Mouse (Mus musculus) CD8-positive naive resting alpha-beta T cell, adult 2 months (primary cell): ENCODE data around the gene Get4.
A peak's percentile ranks its signal among the peaks of the same experiment; 100 is the strongest.

ENCODE experiments used
- DNase-seq, 2 experiments: peaks; one replicate each; pipeline ENCODE4 v3.0.0; 2022; ENCODE audit warnings: low read depth in 2 of 2, low spot score in 2 of 2

Gene Get4

DNA sequence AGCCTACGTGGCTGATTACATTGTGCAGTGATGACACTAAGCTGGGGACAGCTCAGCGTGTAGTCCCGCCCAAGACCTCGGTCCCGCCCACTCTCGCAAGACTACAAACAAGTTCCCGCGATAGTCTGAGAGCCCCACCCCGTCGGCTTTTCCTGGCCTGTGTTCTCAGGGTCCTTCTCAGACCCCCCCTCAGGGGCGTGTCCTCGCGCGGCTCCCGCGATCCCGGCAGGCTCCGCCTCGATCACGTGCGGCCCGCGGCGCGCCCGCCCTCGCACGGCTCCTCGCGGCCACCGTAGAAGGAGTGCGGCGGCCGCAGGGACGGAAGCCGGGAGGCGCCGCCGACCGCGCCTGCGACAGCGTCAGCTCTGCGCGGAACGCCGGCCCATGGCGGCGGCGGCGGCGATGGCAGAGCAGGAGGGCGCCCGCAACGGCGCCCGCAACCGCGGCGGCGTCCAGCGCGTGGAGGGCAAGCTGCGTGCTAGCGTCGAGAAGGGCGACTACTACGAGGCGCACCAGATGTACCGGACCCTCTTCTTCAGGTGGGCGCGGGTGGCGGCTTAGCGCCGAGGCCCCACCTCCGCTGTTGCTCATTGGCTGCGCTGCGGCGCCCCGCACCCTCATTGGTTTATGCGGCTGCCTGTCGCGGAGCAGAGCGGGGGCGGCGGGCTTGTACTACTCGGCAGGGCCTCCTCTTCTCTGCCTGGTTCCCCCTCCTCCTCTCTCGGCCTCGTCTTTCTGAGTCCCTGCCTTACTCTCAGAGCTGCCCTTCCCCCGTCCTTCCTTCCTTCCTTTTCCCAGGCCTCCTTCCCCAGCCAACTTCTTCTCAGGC, at the start of gene Get4:
Get4 (plus strand) TSS at position 244 of the 829 bp plus-strand sequence.
- DNase-seq, result peak; percentile 99

DNA sequence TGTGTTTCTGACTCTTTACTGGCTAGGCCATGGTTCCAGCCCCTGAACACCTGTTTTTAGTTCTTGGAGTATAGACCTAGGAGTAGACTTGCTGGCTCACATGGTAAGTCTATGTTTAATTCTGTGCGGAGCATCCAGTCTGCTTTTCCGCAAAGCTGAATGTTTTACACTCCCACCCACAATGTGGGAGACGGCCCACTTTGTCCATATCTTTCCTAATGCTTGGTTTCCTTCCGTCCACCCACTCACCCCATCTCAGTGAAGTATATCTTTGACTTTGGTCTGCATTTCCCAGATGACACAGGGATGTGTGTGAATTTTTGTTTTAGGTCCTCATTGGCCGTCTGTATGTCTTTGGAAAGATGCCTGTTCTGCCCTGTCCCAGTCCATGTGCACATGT, 48.8 kb upstream of the Get4 start:
- DNase-seq, result no peak

GRCm38 (mm10) chr5:139206081-139206480, 46.0 kb upstream of the Get4 start:
- no peak for DNase-seq

GRCm38 (mm10) chr5:139206525-139206924, 45.6 kb upstream of the Get4 start:
- DNase-seq, result no peak

- no peak for DNase-seq
Measured at GRCm38 (mm10) chr5:139208183-139208582, 43.9 kb upstream of the Get4 start.

DNA sequence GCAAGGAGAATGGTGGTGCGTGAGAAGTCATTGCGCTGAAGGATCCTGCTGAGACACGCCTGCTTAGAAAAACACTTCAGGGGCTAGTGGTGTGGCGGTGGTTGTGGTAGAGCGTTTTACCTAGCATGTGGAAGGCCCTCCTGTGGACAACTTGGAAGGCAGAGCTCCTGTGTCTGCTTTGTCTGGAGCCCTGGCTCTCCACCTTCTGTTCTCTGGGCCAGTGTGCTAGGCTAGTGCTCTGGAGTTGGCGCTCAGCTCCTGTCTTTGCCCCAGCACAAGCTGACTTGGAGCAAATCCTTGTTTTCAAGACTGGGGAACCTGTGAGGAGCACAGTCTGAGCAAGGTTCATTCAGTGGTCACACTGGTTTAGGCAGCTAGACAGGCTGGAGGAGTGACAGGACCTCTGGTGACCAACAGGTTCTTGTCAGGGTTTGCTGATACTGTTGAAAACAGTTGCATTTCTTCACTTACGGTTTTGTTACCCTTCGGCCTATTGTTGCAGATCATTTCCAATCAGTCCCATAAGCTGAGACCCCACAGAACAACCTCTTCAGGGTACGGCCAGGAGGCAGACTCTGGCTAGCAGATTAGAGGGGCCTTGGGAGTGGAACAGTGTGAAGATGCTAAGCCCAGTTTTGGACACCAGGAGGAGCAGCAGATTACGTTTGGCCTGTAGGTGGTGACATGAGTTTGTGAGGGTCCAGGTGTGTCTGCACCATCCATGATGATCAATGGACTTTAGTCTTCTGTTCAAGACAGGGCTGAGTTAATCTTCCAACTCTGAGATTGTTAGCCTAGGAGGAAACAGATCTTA, 43.0 kb upstream of the Get4 start:
- DNase-seq, result no peak

DNA sequence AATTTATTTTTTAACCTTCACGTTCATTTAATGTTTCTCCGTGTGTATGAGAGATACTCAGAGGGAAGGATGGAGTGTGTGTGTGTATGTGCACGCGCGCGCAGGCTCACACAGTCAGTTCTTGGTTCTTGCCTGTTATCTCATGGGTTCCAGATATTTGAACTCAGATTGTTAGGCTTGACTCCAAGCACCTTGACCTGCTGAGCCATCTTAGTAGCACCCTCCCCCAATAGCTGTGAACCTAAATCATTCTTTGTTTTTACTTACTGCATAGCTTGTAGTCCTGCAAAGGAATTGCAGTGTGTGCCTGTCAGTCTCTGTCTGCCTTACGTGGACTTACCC, 42.5 kb upstream of the Get4 start:
- DNase-seq, result no peak

DNA sequence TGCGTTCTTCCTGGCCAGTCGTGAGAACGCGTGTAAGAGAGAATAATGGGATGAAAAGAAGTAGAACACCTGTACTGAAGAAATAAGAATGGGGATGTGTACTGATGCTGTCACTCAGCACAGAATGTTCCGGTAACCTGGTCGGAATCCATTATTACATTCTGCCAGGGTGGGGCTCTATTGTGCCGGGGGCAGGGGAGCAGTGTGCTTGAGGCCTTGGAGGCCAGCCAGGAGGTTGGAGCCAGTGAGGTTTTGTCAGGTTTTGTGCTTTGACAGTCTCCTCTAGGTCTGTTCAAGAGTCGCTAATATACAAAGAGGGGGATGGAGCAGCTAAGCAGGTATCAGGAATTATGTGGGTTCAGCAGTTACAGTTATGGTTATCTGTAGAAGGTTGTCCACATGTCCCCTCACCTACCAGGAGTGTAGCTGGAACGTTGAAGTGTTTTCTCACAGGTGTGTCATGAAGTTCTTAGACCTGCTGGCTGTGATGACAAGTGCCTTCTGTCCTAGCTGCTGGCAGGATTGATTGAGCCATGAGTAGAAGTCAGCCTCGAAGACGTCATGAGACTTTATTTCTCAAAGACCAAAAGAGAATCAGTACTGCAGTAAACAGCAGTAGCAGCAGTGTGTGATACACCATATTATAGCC, 40.3 kb upstream of the Get4 start:
- DNase-seq, result no peak

DNA sequence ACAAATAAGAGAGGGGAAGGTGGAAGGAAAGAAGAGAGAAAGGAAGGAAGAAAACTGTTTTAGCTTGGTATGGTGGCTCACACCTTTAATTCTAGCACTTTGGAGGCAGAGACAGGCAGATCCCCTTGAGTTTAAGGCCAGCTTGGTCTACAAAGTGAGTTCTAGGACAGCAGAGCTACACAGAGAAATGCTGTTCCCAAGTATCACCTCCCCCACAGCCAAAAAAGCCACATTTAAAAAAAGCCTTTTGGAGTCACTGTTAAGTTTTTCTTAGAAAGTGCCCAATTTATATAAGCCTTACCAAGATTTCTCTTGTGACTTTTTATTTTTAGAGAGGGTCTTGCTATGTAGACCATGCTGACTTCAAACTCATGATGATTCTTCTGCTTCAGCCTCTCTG, 37.8 kb upstream of the Get4 start:
- no peak for DNase-seq

GRCm38 (mm10) chr5:139215184-139215583, 36.9 kb upstream of the Get4 start:
- no peak for DNase-seq

GRCm38 (mm10) chr5:139216121-139216520, 36.0 kb upstream of the Get4 start:
- no peak for DNase-seq

DNA sequence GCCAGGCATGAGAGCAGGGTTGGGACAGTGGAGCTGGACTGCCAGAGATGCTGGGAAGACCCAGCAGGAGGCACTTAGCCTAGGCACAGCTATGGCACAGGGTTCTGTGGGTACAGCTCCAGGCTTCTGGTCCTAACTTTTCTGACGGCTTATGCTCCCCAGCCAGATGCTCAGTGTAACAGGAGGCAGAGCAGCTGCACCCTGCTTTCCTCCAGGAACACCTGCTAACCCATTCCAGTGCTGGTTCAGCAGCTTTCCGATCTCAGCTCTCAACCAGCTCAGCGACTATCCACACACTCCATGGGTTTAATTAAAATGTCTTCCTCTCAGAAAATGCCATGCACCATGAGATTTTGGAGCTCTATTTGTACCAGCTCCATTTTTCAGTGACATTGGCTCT, 35.4 kb upstream of the Get4 start:
- DNase-seq, result no peak

- DNase-seq, result no peak
Measured at GRCm38 (mm10) chr5:139220006-139220515, 32.1 kb upstream of the Get4 start.

- no peak for DNase-seq
Measured at GRCm38 (mm10) chr5:139220610-139221009, 31.5 kb upstream of the Get4 start.

DNA sequence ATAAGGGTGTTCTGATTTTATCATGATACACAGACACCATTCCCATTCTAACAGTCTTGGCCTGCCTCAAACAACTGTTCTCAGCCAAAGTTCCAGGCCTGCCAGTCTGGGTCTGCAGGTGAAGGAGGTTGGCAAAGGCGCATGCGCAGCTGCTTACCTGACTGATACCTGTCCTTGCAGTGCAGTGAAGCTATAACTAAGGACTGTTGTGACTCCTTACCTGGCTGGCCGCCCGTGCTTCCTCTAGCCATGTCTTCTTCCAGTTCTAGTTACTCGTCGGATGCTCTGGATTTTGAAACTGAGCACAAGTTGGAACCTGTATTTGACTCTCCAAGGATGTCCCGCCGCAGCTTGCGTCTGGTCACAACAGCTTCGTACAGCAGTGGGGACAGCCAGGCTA, 28.8 kb upstream of the Get4 start:
- DNase-seq, result no peak

GRCm38 (mm10) chr5:139227236-139227635, 24.9 kb upstream of the Get4 start:
- no peak for DNase-seq

GRCm38 (mm10) chr5:139227645-139228044, 24.5 kb upstream of the Get4 start:
- no peak for DNase-seq

DNA sequence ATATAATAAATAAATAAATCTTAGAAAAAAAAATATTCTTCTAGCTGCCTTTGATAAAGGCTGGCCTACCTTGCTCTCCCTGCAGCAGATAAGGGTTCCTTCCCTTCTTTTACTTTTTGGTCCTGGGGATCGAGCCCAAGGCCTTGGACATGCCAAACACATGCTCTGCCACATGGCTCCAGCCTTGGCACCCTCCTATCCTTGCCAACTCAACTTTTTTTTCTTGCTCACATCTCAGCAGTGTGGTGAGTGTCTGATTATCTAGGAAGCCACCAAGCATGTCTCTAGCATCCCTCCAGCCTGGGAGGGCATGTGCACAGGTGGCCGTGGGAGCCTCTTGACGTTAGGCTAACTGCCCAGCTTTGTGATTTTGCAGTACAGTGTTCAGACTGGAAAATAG, 23.8 kb upstream of the Get4 start:
- no peak for DNase-seq

DNA sequence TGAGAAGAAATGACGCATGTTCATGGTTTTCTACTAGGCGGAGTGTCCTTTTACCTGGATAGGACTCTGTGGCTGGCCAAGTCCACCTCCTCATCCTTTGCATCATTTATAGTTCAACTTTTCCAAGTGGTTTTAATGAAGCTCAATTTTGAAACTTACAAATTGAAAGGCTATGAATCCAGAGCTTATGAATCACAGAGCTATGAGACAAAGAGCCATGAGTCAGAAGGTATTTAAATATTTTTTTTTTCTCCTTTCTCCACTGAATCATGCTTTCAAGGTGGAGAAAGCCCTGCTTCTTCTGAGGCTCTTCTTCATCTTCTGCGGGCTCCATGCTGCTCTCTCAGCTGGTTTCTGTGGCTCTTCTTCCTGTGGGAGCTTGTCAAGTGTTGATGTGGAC, 22.4 kb upstream of the Get4 start:
- DNase-seq, result no peak

DNA sequence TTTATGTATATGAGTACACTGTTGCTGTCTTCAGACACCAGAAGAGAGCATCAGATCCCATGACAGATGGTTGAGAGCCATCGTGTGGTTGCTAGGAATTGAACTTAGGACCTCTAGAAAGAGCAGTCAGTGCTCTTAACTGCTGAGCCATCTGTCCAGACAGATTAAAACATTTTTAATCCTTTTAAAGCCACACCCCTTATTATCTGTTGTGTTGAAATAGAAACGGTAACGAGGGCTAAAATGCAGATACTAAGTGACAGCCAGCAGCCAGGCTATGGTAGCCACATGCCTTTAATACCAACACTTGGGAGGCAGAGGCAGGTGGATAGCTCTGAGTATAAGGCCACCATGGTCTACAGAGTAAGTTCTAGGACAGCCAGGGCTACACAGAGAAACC, 20.0 kb upstream of the Get4 start:
- DNase-seq, result no peak

- no peak for DNase-seq
Measured at GRCm38 (mm10) chr5:139234423-139234822, 17.7 kb upstream of the Get4 start.

GRCm38 (mm10) chr5:139237436-139237835, 14.7 kb upstream of the Get4 start:
- DNase-seq, result no peak
